Mouse (Mus musculus) limb, embryonic 14.5 days (tissue): ENCODE results near the gene Haao. TPM values are rescaled to one million over a fixed set of nuclear protein-coding genes. Genes with fewer than 3 reads are reported as not detected.
A peak's percentile ranks its signal among the peaks of the same experiment; 100 is the strongest.

ENCODE experiments used
- ATAC-seq: fragments of 200-750 bp; cut with Nextera tagmentation; 2 replicates; pipeline ENCODE4 v1.8.0; 2017; ENCODE audit warnings: low read depth, moderate number of reproducible peaks, moderate TSS enrichment; ENCODE audit not compliant: low FRiP score
- DNase-seq: peaks from one replicate; pipeline ENCODE4 v3.0.0-alpha.2; 2015; ENCODE audit warnings: low spot score
- H3K27ac ChIP-seq: fragments of 300-500 bp; sonication (generic); replicated peaks from 2 replicates; pipeline ENCODE4 v1.5.1; 2014; ENCODE audit warnings: low read depth, mild to moderate bottlenecking, low read length, moderate library complexity, mixed read lengths
- H3K27me3 ChIP-seq: fragments of 300-500 bp; sonication (generic); 2 replicates; pipeline ENCODE4 v1.6.1; 2014; ENCODE audit warnings: low read length, mixed read lengths; ENCODE audit not compliant: control insufficient read depth, insufficient read depth
- H3K36me3 ChIP-seq: fragments of 300-500 bp; sonication (generic); 2 replicates; pipeline ENCODE4 v1.6.1; 2014; ENCODE audit warnings: mild to moderate bottlenecking, low read length, moderate library complexity, mixed read lengths; ENCODE audit not compliant: control insufficient read depth, insufficient read depth
- H3K4me1 ChIP-seq: fragments of 300-500 bp; sonication (generic); 2 replicates; pipeline ENCODE4 v1.6.1; 2014; ENCODE audit warnings: antibody characterized with exemption, low read length, mixed read lengths; ENCODE audit not compliant: control insufficient read depth, insufficient read depth
- H3K4me2 ChIP-seq: fragments of 300-500 bp; sonication (generic); replicated peaks from 2 replicates; pipeline ENCODE4 v1.6.1; 2014; ENCODE audit warnings: low read depth, mild to moderate bottlenecking, low read length, moderate library complexity; ENCODE audit not compliant: severe bottlenecking
- H3K4me3 ChIP-seq: fragments of 300-500 bp; sonication (generic); replicated peaks from 2 replicates; pipeline ENCODE4 v1.5.1; 2014; ENCODE audit warnings: low read length
- H3K9ac ChIP-seq: fragments of 300-500 bp; sonication (generic); 2 replicates; pipeline ENCODE4 v1.6.1; 2014; ENCODE audit warnings: mild to moderate bottlenecking, low read depth, low read length, moderate library complexity; ENCODE audit not compliant: severe bottlenecking
- H3K9me3 ChIP-seq: fragments of 300-500 bp; sonication (generic); 2 replicates; pipeline ENCODE4 v1.6.1; 2016; ENCODE audit warnings: low read length; ENCODE audit not compliant: control insufficient read depth
- POLR2A ChIP-seq: fragments of 200-500 bp; IDR thresholded peaks from 2 replicates; pipeline ENCODE4 v1.8.0; 2012; ENCODE audit warnings: inconsistent platforms, mild to moderate bottlenecking, moderate library complexity, borderline replicate concordance; ENCODE audit not compliant: insufficient read depth, insufficient read length; ENCODE audit errors: extremely low read depth
- WGBS: fragments of 180-500 bp; shearing (Covaris S2); extraction: QIAGEN DNeasy Blood & Tissue Kit; methylation state at CpG from one replicate; pipeline ENCODE4 v1.1.7; 2014; 5-methylcytosine and 5-hydroxymethylcytosine counted together
- polyA plus RNA-seq, 2 experiments: library from polyadenylated mRNA; depleted of rRNA in 1 of 2; stranded (reverse) in 1 of 2; unstranded in 1 of 2; fragments of >200 nt; fragmentation: Nextera tagmentation in 1 of 2; extraction: Ambion mirVana in 1 of 2; gene quantifications; 2 replicates each; pipeline versions ENCODE4 v1.2.1 to v1.2.3; 2012 to 2014

Gene Haao
- polyA plus RNA-seq, 2 experiments = 0.92 to 1.3 TPM

DNA sequence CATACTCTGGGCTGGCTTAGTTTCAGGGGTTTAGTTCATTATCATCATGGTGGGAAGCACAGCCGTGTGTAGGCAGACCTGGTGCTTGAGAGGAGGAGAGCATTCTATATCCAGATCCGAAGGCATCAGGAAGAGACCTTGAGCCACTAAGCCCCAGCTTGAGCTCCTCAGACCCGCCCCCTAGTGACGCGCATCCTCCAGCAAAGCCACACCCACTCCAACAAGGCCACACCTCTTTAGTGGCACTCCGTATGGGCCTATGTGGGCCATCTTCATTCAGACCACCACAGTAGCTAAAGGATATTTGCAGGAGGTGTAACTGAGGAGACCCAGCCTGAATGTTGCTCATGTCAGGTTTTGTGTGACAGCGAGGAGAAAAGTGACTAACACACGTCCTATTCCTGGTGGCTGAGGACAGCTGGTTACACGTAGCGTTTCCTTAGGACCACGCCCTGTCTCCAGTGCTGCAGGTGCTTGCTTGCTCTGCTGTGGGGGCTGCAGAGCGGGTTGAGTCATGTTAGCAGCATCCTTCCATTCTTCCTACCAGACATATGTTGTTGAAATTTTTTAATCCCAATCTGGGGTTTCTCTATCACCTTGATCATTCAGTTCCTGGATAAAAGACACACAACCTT lies 6.6 kb upstream of the Haao start:
- WGBS = 44% methylated on average over 12 of the region's 12 CpGs
- ATAC-seq (no peak), DNase-seq (no peak)
- Histone ChIP-seq H3K4me2 (no peak overlapping the region), H3K9ac (no peak overlapping the region), H3K27me3 (no peaks in the 10 kb centered on the region), H3K4me1 (no peaks in the 10 kb centered on the region), H3K9me3 (no peaks in the 10 kb centered on the region), H3K36me3 (no peaks in the 10 kb centered on the region), H3K4me3 (no peak overlapping the region), H3K27ac (no peak overlapping the region)
- TF ChIP-seq POLR2A = no peak

GRCm38 (mm10) chr17:83853831-83854230 lies 6.1 kb upstream of the Haao start:
- H3K36me3 ChIP-seq = no peaks in the 10 kb centered on the region
- ATAC-seq (no peak), DNase-seq (no peak)
- H3K4me3 ChIP-seq = no peak overlapping the region
- no peak for TF ChIP-seq POLR2A
- no peaks in the 10 kb centered on the region for H3K27me3 ChIP-seq
- H3K9me3 ChIP-seq = no peaks in the 10 kb centered on the region
- H3K4me2 ChIP-seq = no peak overlapping the region
- 39% methylated on average over 3 of the region's 3 CpGs for WGBS
- H3K27ac ChIP-seq = no peak overlapping the region
- H3K4me1 ChIP-seq = no peaks in the 10 kb centered on the region
- H3K9ac ChIP-seq = no peak overlapping the region

- 79% methylated on average over 5 of the region's 5 CpGs for WGBS
- no peak overlapping the region for H3K27ac ChIP-seq
- DNase-seq = no peak
These were observed 3.1 kb upstream of the Haao start for GRCm38 (mm10) chr17:83850864-83851263.

DNA sequence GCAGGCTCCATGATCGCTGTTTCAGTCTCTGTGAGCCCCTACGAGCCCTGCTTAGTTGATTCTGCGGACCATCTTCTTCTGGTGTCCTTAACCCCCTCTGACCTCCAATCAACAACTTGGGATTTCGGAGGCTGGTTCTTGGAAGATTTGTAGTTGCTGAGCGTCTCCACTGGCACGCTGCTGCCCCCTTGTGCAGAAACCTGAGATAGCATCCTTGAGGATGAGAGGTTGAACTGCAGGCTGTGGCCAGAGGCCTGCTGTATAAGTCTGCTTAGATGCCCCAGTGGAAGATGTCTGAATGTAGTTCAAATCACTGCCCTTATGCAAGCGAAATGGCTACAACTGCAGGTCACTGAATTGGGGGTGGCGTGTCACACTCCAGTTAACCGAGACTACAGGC lies 2.7 kb upstream of the Haao start:
- WGBS = 13% methylated on average over 9 of the region's 9 CpGs

More at GRCm38 (mm10) chr17:83850864-83851263, 3.1 kb upstream of the Haao start:
- TF ChIP-seq POLR2A = no peak
- Histone ChIP-seq H3K4me1 (no peaks in the 10 kb centered on the region), H3K27me3 (no peaks in the 10 kb centered on the region), H3K36me3 (no peaks in the 10 kb centered on the region), H3K4me2 (no peak overlapping the region), H3K4me3 (no peak overlapping the region), H3K9ac (no peak overlapping the region), H3K9me3 (no peaks in the 10 kb centered on the region)
- ATAC-seq = no peak

GRCm38 (mm10) chr17:83849717-83850116 lies 2.0 kb upstream of the Haao start:
- no peak for ATAC-seq
- TF ChIP-seq POLR2A = no peak
- Histone ChIP-seq H3K27me3 (no peaks in the 10 kb centered on the region), H3K36me3 (no peaks in the 10 kb centered on the region), H3K27ac (no peak overlapping the region), H3K4me1 (no peaks in the 10 kb centered on the region), H3K9me3 (no peaks in the 10 kb centered on the region), H3K4me3 (no peak overlapping the region), H3K9ac (no peak overlapping the region), H3K4me2 (no peak overlapping the region)
- WGBS = 74% methylated on average over 5 of the region's 5 CpGs
- DNase-seq = no peak

More for the DNA sequence above, 2.7 kb upstream of the Haao start:
- Histone ChIP-seq H3K36me3 (no peaks in the 10 kb centered on the region), H3K4me2 (no peak overlapping the region), H3K9me3 (no peaks in the 10 kb centered on the region), H3K4me3 (no peak overlapping the region), H3K9ac (no peak overlapping the region), H3K4me1 (no peaks in the 10 kb centered on the region), H3K27me3 (no peaks in the 10 kb centered on the region), H3K27ac (no peak overlapping the region)
- DNase-seq (peak; percentile 74), ATAC-seq (peak; percentile 56; the same call in 1 of the 2 replicates)
- TF ChIP-seq POLR2A = no peak

- Histone ChIP-seq H3K4me1 (no peaks in the 10 kb centered on the region), H3K27me3 (no peaks in the 10 kb centered on the region), H3K36me3 (no peaks in the 10 kb centered on the region), H3K27ac (no peak overlapping the region), H3K9me3 (no peaks in the 10 kb centered on the region), H3K4me2 (no peak overlapping the region), H3K9ac (no peak overlapping the region), H3K4me3 (no peak overlapping the region)
- TF ChIP-seq POLR2A = no peak
- no peak for DNase-seq
- 55% methylated on average over 12 of the region's 12 CpGs for whole genome bisulfite sequencing
- ATAC-seq = no peak
These were observed 1.4 kb upstream of the Haao start for GRCm38 (mm10) chr17:83849081-83849675.
